Mouse (Mus musculus) testis, postnatal 14 days (tissue): Measurements from ENCODE around the gene Fam129b.

Experiments used
- DNase-seq: peaks from one replicate; pipeline ENCODE4 v3.0.0; 2021; ENCODE audit warnings: low spot score

The Fam129b gene

DNA sequence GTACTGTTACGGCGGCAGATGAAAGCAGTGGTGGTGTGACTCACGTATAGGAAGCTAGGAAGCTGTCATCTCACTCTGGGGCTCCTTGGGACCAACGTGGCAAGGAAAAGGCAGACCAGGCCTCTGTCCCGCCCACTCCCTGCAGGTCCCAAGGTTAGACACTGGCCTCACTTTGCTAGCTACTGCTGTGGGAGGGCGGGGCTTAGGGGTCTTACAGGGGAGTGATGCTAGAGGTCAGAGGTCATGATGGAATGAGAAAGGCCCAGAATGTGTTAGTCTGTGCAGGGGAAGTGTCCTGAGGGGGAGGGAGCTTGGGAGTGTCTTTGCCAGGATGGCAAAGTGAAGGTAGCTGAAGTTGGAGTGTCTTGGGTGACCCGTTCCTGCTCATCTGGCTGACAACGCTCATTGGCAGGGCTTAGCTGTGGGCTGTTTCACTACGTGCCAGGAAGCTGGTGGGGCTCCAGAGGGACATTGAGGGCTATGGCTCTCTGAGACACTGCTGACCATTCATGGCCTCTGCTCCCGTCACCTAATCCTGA, 48.5 kb downstream of the Fam129b start:
- no peak for DNase-seq

- DNase-seq = no peak
Observed at GRCm38 (mm10) chr2:32926330-32927075, 50.6 kb downstream of the Fam129b start.

DNA sequence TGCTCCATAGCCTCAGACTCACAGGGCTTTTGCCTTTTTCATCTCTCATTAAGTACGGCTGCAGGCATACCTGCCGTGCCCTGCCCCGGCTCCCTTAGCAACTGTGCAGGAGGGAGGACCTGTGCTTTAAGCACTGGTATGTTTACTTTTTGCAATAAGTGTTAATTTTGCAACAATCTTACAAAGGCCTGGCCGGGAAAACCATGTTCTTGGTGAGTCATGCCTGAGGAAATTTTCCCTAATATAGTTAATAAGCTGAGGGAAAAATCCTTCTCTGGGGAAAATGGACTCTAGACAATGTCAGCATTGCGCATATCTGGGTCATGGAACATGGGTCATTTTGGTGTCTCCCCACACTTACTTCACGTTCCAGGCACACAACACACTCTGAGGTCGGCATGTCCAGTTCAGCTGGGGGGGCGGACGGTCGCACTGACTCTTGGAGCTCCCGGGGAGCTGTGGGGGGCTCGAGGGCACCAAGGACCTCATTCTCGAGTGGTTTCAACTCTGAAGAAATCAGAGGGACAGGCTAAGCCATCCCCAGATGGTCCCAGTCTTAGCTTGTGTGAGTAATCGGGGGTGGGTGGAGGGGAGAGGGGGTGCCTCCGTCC, 51.8 kb downstream of the Fam129b start:
- DNase-seq = no peak

GRCm38 (mm10) chr2:32928235-32928946, 52.5 kb downstream of the Fam129b start:
- DNase-seq = peak; percentile 48

GRCm38 (mm10) chr2:32928947-32929829, 53.3 kb downstream of the Fam129b start:
- DNase-seq = no peak

DNA sequence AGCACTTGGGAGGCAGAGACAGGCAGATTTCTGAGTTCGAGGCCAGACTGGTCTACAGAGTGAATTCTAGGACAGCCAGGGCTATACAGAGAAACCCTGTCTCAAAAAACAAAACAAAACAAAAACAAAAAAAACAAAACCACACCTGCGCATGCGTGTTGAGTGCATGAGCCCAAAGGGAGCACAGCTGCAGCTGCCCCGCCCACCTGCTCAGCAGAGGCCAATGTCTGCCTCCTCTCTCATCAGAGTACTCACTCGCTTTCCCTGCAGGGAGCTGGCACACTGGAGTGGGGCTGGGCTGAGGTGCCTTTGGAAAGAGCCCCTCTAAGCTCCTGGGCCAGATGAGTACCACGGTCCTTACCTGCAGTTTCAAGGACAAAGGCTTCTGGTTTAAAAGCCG, 55.8 kb downstream of the Fam129b start:
- no peak for DNase-seq

GRCm38 (mm10) chr2:32938741-32939140, 62.8 kb downstream of the Fam129b start:
- no peak for DNase-seq

GRCm38 (mm10) chr2:32939418-32939817, 63.5 kb downstream of the Fam129b start:
- no peak for DNase-seq

DNA sequence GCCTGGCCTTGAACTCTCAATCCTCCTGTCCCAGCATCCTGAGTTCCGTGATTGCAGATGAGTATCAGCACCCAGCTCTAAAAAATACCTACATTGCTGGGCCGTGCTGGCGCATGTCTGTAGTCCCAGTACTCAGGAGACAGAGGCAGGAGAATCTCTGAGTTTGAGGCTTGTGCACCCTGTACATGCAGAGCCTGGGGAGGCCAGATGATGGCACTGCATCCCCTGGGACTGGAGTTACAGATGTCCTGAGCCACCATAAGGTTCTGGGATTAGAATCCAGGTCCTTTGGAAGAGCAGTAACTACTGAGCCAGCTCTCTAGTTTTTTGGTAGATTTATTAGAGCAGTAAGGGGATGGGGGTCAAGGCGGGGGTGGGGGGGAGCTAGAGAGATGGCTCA, 64.6 kb downstream of the Fam129b start:
- no peak for DNase-seq

- no peak for DNase-seq
Observed at GRCm38 (mm10) chr2:32947454-32947853, 71.5 kb downstream of the Fam129b start.

GRCm38 (mm10) chr2:32954581-32954980, 78.7 kb downstream of the Fam129b start:
- DNase-seq = peak; percentile 44

DNA sequence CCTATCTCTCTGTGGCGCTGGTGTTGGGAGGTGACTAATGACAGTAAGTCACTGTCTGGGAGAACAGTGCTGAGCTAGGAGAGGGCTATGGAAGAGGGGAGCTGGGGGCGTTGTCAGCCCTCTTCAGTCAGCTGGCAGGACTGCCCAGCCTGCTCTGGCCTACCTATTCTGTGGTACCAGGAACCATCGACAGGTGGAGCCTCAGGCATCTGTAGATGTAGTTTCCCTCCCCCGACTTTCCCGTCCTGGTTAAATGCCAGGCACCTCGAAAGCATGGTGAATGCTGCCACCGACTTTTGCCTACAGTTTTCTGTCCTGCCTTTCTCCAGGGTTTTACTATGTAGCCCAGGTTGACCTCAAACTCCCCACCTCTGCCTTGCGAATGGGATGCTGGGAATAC, 81.4 kb downstream of the Fam129b start:
- DNase-seq = no peak

GRCm38 (mm10) chr2:32960273-32960672, 84.4 kb downstream of the Fam129b start:
- no peak for DNase-seq

DNA sequence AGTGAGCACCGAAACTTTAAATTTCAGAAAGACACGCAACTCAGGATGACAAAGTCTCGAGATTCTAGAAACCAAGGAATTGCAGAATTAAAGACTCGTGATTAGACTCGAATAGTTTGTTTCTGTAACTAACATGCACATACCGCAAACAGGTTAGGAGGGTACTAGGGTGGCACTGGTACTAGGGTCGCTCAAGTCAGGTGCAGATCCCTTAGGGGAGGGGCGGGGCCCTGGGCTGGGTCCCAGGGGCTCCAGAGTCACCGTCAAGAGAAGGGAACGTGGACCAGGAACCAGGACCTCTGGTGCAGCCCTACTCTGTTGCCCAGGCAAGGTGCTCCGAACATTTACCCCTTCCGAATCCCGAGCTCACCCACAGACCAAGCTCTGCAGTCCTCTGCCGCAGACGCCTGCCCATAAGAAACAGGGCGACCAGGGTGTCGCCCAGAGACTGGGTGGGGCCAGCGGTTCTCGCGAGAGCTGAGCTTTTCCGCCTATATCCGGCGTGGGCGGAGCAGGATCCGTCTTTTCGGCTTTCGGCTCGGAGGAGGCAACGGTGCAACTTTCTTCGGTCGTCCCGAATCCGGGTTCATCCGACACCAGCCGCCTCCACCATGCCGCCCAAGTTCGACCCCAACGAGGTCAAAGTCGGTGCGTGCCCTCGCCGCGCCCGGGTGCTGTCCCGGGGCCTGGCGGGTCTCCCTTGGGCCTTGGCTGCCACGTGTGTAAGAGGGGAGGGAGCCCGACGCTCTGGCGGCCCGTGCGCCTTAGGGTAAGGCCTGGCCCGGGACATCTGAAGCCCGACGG, 85.5 kb downstream of the Fam129b start, which contains the start of the genes Rpl12 and Lrsam1:
Gene Rpl12 (plus strand): TSS at position 368 of the 804 bp plus-strand sequence.
Gene Lrsam1 (minus strand): TSS at position 423 of the 804 bp plus-strand sequence.
- peak; percentile 92 for DNase-seq

DNA sequence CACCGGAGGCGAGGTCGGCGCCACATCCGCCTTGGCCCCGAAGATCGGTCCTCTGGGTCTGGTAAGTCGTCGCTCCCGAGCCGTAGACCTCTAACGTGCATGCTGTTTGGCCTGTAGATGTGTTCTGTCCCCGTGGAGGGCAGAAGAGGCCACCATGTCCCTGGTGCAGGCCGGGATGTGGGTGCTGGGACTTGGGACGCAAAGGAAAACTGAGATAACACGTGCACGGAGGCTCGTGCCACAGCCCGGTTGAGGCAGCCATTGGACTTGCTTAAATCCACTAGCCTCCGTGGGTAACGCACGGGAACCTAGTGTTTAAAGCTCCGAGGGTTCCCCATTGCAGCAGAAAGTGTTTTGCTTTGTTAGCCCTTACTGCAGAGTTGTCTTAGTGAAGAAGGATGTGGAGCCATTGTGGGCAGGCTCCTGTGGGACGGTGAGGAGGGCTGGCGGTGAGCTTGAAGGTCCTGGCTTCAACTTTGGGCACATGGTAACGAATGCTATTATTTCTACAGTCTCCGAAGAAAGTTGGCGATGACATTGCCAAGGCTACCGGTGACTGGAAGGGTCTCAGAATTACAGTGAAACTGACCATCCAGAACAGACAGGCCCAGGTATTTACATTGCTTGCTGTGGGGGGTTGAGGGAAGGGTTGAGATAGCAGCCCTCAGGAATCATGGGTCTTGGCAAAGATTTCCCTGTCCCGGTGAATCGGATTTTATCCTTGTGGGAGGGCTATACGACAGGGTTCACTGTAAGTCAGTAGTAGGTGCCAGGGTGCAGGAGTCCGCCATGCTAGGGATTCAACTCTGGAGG, 86.4 kb downstream of the Fam129b start:
- DNase-seq = peak; percentile 38

GRCm38 (mm10) chr2:32962875-32963220, 86.9 kb downstream of the Fam129b start:
- DNase-seq = no peak

DNA sequence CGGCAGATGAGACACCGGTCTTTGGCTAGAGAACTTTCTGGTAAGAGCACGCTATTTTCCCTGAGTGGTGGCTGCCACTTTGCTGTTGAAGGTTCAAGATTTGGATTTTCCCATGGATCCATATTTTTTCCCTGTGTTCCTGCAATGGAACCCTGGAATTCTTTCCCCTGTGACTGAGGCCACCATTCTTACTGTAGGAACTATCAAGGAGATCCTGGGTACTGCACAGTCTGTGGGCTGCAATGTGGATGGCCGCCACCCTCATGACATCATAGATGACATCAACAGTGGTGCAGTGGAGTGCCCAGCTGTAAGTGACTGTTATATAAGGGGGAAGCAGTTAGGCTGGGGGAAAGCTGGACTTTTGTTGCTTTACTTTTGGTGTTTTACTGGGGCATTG, 87.6 kb downstream of the Fam129b start:
- DNase-seq = no peak

GRCm38 (mm10) chr2:32963981-32964380, 88.1 kb downstream of the Fam129b start:
- no peak for DNase-seq

GRCm38 (mm10) chr2:32964659-32965457, 88.9 kb downstream of the Fam129b start:
- no peak for DNase-seq
